In the genomic region with DNA sequence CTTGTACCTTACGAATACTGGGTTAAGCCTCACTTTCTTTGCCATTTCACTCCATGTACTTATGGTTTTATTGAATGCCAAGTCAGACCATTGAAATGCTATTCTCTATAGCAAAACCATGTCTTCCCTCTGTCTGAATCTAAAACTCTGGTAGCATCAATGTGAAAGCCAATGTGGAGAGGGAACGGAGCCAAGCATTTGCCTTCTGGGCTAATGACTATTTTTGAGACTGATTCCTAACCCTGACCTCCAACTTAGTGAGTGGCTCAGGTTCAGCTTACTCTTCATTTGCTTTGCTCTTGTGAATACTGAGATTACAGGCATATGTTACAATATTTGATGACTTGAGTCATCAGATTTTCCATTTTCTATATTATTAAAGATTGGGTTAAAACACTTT, we compare ENCODE assay signal across 22 mouse cellular contexts. TPM values are rescaled to one million over a fixed set of nuclear protein-coding genes. Genes with fewer than 3 reads are reported as not detected.
"Had no signal": no experiment of that assay in that cellular context is flagged by ENCODE, and none has a peak within 500 bp of the region (broad histone marks: within the 10 kb centered on the region; RNA-seq: fewer than 3 reads in every experiment).

No protein-coding gene starts in this region.

- DNase-seq: heart, postnatal 10 days; heart, postnatal 14 days; heart, postnatal 36 days; heart, postnatal 4 days; kidney, adult 11 months; kidney, adult 18-20 months; kidney, adult 2 months; kidney, adult 8-10 months; kidney, adult 9 months; kidney, postnatal 10 days; kidney, postnatal 14 days; kidney, postnatal 25 days; kidney, postnatal 36 days; kidney, postnatal 4 days; layer of hippocampus, adult 9-11 months; layer of hippocampus, postnatal 36 days had no signal

- ATAC-seq: hindbrain, embryonic 16.5 days; hindbrain, postnatal 0 days; inflammation-experienced regulatory T-cells, adult 6 months; intestine, embryonic 15.5 days; intestine, embryonic 16.5 days; intestine, postnatal 0 days had no signal

RNA-seq across cellular contexts. Expression of gene Syt1, which starts 23.5 kb away (rescaled TPM):
- polyA plus RNA-seq: inflammation-experienced regulatory T-cells, adult 6 months had no signal
